Mouse (Mus musculus): ENCODE results near the gene Nufip2.

- TF ChIP-seq CTCF (IDR thresholded peaks at IDR 0.05 in 2 of 3, conservative IDR thresholded peaks at IDR 0.05 in 1 of 3; ENCODE audit: control insufficient read depth in 1 of 3, insufficient read depth in 1 of 3, low read depth in 2 of 3, low read length in 3 of 3, poor library complexity in 1 of 3, severe bottlenecking in 1 of 3) (no peak), EP300 (IDR thresholded peaks at IDR 0.05; ENCODE audit: low read depth in 1 of 2, low read length in 2 of 2) (no peak), SMC3 (IDR thresholded peaks at IDR 0.05; ENCODE audit: low read depth, low read length) (no peak), ELF1 (IDR thresholded peaks at IDR 0.05; ENCODE audit: low read depth, low read length) (no peak), TBP (IDR thresholded peaks at IDR 0.05; ENCODE audit: low read depth, low read length) (no peak), GATA1 (IDR thresholded peaks at IDR 0.05; ENCODE audit: low read depth, low read length) (no peak), MXI1 (IDR thresholded peaks at IDR 0.05; ENCODE audit: low read depth, low read length) (no peak), KAT2A (conservative IDR thresholded peaks at IDR 0.05; ENCODE audit: low read depth, low read length) (no peak), POLR2AphosphoS5 (IDR thresholded peaks at IDR 0.05; ENCODE audit: borderline replicate concordance, low read depth, low read length) (no peak), USF2 (IDR thresholded peaks at IDR 0.05; ENCODE audit: borderline replicate concordance in 1 of 2, insufficient read depth in 1 of 2, low read depth in 1 of 2, low read length in 2 of 2) (no peak), NELFE (IDR thresholded peaks at IDR 0.05; ENCODE audit: low read depth, low read length) (no peak), GABPA (IDR thresholded peaks at IDR 0.05; ENCODE audit: low read depth, low read length) (no peak), POLR2A (IDR thresholded peaks at IDR 0.05; ENCODE audit: control insufficient read depth in 1 of 2, insufficient read depth in 1 of 2, low read depth in 1 of 2, low read length in 2 of 2, poor library complexity in 1 of 2) (no peak)
These were observed 38.8 kb downstream of the Nufip2 start for GRCm38 (mm10) chr11:77724766-77725165.
